ENCODE assay signal across 38 mouse cellular contexts in the genomic region with DNA sequence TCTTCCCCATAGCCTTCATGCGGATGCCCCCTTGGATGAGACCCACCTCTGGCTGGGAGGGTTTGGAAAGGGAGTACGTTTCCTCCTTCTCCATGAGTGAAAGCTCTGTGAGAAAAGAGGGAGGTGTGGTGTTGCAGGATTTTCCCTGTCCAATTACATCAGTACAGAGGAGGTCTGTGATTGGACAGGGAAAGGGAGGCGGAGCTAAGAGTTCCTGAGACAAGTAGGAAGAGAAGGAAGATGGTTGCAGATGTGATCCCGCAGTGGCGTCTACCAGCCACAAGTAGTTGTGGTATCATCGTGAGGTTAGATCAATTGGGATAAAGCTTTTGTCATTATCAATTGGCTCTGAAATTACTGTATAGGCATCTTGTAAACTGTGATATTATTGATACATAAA. TPM values are rescaled to one million over a fixed set of nuclear protein-coding genes. Genes with fewer than 3 reads are reported as not detected.
"Had no signal": no experiment of that assay in that cellular context is flagged by ENCODE, and none has a peak within 500 bp of the region (broad histone marks: within the 10 kb centered on the region; RNA-seq: fewer than 3 reads in every experiment).

No protein-coding gene starts in this region.

- H3K36me3 ChIP-seq: embryonic facial prominence, embryonic 10.5 days; embryonic facial prominence, embryonic 12.5 days; embryonic facial prominence, embryonic 13.5 days; embryonic facial prominence, embryonic 15.5 days; forebrain, embryonic 10.5 days; forebrain, embryonic 12.5 days; forebrain, embryonic 15.5 days; heart, embryonic 10.5 days had no signal

- DNase-seq: cerebellum, postnatal 10 days; cerebellum, postnatal 14 days; cerebellum, postnatal 36 days; embryo, embryonic 11 days; forebrain, postnatal 0 days; gastrocnemius, adult 2 months; gastrocnemius, postnatal 10 days; gastrocnemius, postnatal 14 days; gastrocnemius, postnatal 36 days; heart, adult 11 months; heart, adult 18-20 months; heart, adult 2 months had no signal

- H3K9me3 ChIP-seq: embryonic facial prominence, embryonic 10.5 days; embryonic facial prominence, embryonic 12.5 days; embryonic facial prominence, embryonic 13.5 days; embryonic facial prominence, embryonic 15.5 days; forebrain, embryonic 10.5 days; forebrain, embryonic 12.5 days; forebrain, embryonic 13.5 days; forebrain, embryonic 15.5 days had no signal

- H3K27me3 ChIP-seq: embryonic facial prominence, embryonic 12.5 days; embryonic facial prominence, embryonic 13.5 days; forebrain, embryonic 12.5 days; forebrain, embryonic 13.5 days; forebrain, embryonic 15.5 days had no signal

- H3K9ac ChIP-seq: embryonic facial prominence, embryonic 12.5 days; embryonic facial prominence, embryonic 13.5 days; embryonic facial prominence, embryonic 15.5 days; forebrain, embryonic 12.5 days; forebrain, embryonic 13.5 days; forebrain, embryonic 15.5 days; forebrain, postnatal 0 days had no signal

- H3K27ac ChIP-seq: embryonic facial prominence, embryonic 10.5 days; embryonic facial prominence, embryonic 12.5 days; embryonic facial prominence, embryonic 13.5 days; embryonic facial prominence, embryonic 15.5 days; forebrain, embryonic 10.5 days; forebrain, embryonic 12.5 days; forebrain, embryonic 13.5 days; forebrain, embryonic 15.5 days; gastrocnemius, adult 2 months; heart, adult 2 months; heart, embryonic 10.5 days had no signal

- H3K4me3 ChIP-seq: embryonic facial prominence, embryonic 10.5 days; embryonic facial prominence, embryonic 12.5 days; embryonic facial prominence, embryonic 13.5 days; embryonic facial prominence, embryonic 15.5 days; erythroblast, embryonic 14.5 days; forebrain, embryonic 10.5 days; forebrain, embryonic 12.5 days; forebrain, embryonic 13.5 days; forebrain, embryonic 15.5 days; gastrocnemius, adult 2 months; heart, adult 2 months; heart, embryonic 10.5 days had no signal

- H3K4me2 ChIP-seq: embryonic facial prominence, embryonic 12.5 days; embryonic facial prominence, embryonic 13.5 days; embryonic facial prominence, embryonic 15.5 days; forebrain, embryonic 12.5 days; forebrain, embryonic 13.5 days; forebrain, embryonic 15.5 days; heart, embryonic 11.5 days had no signal

- H3K4me1 ChIP-seq: embryonic facial prominence, embryonic 10.5 days; embryonic facial prominence, embryonic 12.5 days; embryonic facial prominence, embryonic 13.5 days; embryonic facial prominence, embryonic 15.5 days; forebrain, embryonic 12.5 days; forebrain, embryonic 13.5 days; forebrain, embryonic 15.5 days had no signal

- ATAC-seq: forebrain, embryonic 13.5 days; forebrain, embryonic 14.5 days; forebrain, embryonic 15.5 days; forebrain, embryonic 16.5 days; forebrain, postnatal 0 days had no signal

RNA-seq across cellular contexts. Expression of gene Tff1, which starts 7.2 kb away (rescaled TPM):
- total RNA-seq: common myeloid progenitor, adult 5-6 weeks; forebrain, postnatal 0 days; gastrocnemius, adult 18-20 months; gastrocnemius, adult 2 months; gastrocnemius, adult 8-10 months; gastrocnemius, postnatal 10 days; gastrocnemius, postnatal 14 days; gastrocnemius, postnatal 25 days; gastrocnemius, postnatal 36 days; gastrocnemius, postnatal 4 days; granulocyte monocyte progenitor cell, adult 5-6 weeks; heart, adult 18-20 months; heart, adult 2 months; heart, adult 8-10 months had no signal
- polyA plus RNA-seq: cortical plate, adult 2 months; embryonic facial prominence, embryonic 10.5 days; embryonic facial prominence, embryonic 11.5 days; embryonic facial prominence, embryonic 12.5 days; embryonic facial prominence, embryonic 13.5 days; embryonic facial prominence, embryonic 14.5 days; embryonic facial prominence, embryonic 15.5 days; erythroblast, embryonic 14.5 days; forebrain, embryonic 10.5 days; forebrain, embryonic 11.5 days; forebrain, embryonic 12.5 days; forebrain, embryonic 13.5 days; forebrain, embryonic 14.5 days; forebrain, embryonic 15.5 days; forebrain, embryonic 16.5 days; forebrain, postnatal 0 days; frontal cortex, adult 2 months; heart, adult 2 months had no signal

RNA-seq across cellular contexts. Expression of gene Tff2, which starts 13.8 kb away (rescaled TPM):
- total RNA-seq: common myeloid progenitor, adult 5-6 weeks; forebrain, postnatal 0 days; gastrocnemius, adult 18-20 months; gastrocnemius, adult 2 months; gastrocnemius, adult 8-10 months; gastrocnemius, postnatal 10 days; gastrocnemius, postnatal 14 days; gastrocnemius, postnatal 25 days; gastrocnemius, postnatal 36 days; gastrocnemius, postnatal 4 days; granulocyte monocyte progenitor cell, adult 5-6 weeks; heart, adult 18-20 months; heart, adult 2 months; heart, adult 8-10 months had no signal
- polyA plus RNA-seq: cortical plate, adult 2 months; embryonic facial prominence, embryonic 10.5 days; embryonic facial prominence, embryonic 11.5 days; embryonic facial prominence, embryonic 12.5 days; embryonic facial prominence, embryonic 13.5 days; embryonic facial prominence, embryonic 14.5 days; erythroblast, embryonic 14.5 days; forebrain, embryonic 10.5 days; forebrain, embryonic 11.5 days; forebrain, embryonic 12.5 days; forebrain, embryonic 13.5 days; forebrain, embryonic 14.5 days; forebrain, embryonic 15.5 days; forebrain, embryonic 16.5 days; forebrain, postnatal 0 days; frontal cortex, adult 2 months; heart, embryonic 10.5 days; heart, embryonic 11.5 days had no signal

RNA-seq across cellular contexts. Expression of gene Tff3, which starts 28.5 kb away (rescaled TPM):
- total RNA-seq: common myeloid progenitor, adult 5-6 weeks; forebrain, postnatal 0 days; gastrocnemius, adult 18-20 months; gastrocnemius, adult 2 months; gastrocnemius, adult 8-10 months; gastrocnemius, postnatal 10 days; gastrocnemius, postnatal 14 days; gastrocnemius, postnatal 25 days; gastrocnemius, postnatal 36 days; gastrocnemius, postnatal 4 days; granulocyte monocyte progenitor cell, adult 5-6 weeks; heart, adult 18-20 months; heart, adult 2 months; heart, adult 8-10 months had no signal
- polyA plus RNA-seq: cortical plate, adult 2 months; embryonic facial prominence, embryonic 10.5 days; embryonic facial prominence, embryonic 11.5 days; embryonic facial prominence, embryonic 12.5 days; embryonic facial prominence, embryonic 13.5 days; embryonic facial prominence, embryonic 14.5 days; embryonic facial prominence, embryonic 15.5 days; erythroblast, embryonic 14.5 days; forebrain, embryonic 16.5 days; heart, embryonic 11.5 days had no signal

RNA-seq across cellular contexts. Expression of gene Tmprss3, which starts 40.9 kb away (rescaled TPM):
- total RNA-seq: forebrain, postnatal 0 days; gastrocnemius, adult 18-20 months; gastrocnemius, adult 2 months; gastrocnemius, adult 8-10 months; gastrocnemius, postnatal 14 days; gastrocnemius, postnatal 25 days; gastrocnemius, postnatal 36 days; gastrocnemius, postnatal 4 days; heart, adult 18-20 months; heart, adult 2 months; heart, adult 8-10 months had no signal
- polyA plus RNA-seq: embryonic facial prominence, embryonic 10.5 days; embryonic facial prominence, embryonic 11.5 days; embryonic facial prominence, embryonic 13.5 days; erythroblast, embryonic 14.5 days; forebrain, embryonic 10.5 days; forebrain, embryonic 11.5 days; forebrain, embryonic 12.5 days; forebrain, embryonic 13.5 days; forebrain, embryonic 14.5 days; forebrain, embryonic 15.5 days; forebrain, embryonic 16.5 days; forebrain, postnatal 0 days; gonadal fat pad, adult 2 months; heart, adult 2 months; heart, embryonic 10.5 days; heart, embryonic 11.5 days had no signal

RNA-seq across cellular contexts. Expression of gene Ubash3a, which starts 49.8 kb away (rescaled TPM):
- total RNA-seq: gastrocnemius, adult 18-20 months; gastrocnemius, adult 2 months; gastrocnemius, adult 8-10 months; gastrocnemius, postnatal 10 days; gastrocnemius, postnatal 14 days had no signal
- polyA plus RNA-seq: cortical plate, adult 2 months; forebrain, embryonic 14.5 days; forebrain, embryonic 16.5 days; forebrain, postnatal 0 days; frontal cortex, adult 2 months had no signal
